Mouse (Mus musculus) liver, embryonic 14.5 days (tissue): ENCODE data around the gene Prpf39. TPM values are rescaled to one million over a fixed set of nuclear protein-coding genes. Genes with fewer than 3 reads are reported as not detected.

Experiments
- ATAC-seq: fragments of 200-750 bp; cut with Nextera tagmentation; 2 replicates; pipeline ENCODE4 v1.8.0; 2017; ENCODE audit warnings: moderate number of reproducible peaks, mild to moderate bottlenecking, moderate library complexity; ENCODE audit not compliant: insufficient read depth
- DNase-seq, 3 experiments: peaks; one replicate each; pipeline ENCODE4 v3.0.0-alpha.2; 2012 to 2013; ENCODE audit warnings: low read depth in 3 of 3, low spot score in 3 of 3
- H3K27ac ChIP-seq: fragments of 300-500 bp; sonication (generic); 2 replicates; pipeline ENCODE4 v1.5.1; 2014; ENCODE audit warnings: moderate library complexity, mild to moderate bottlenecking, control low read depth, inconsistent platforms
- H3K27me3 ChIP-seq: fragments of 300-500 bp; sonication (generic); 2 replicates; pipeline ENCODE4 v1.6.1; 2014; ENCODE audit warnings: mild to moderate bottlenecking, low read length, moderate library complexity; ENCODE audit not compliant: control insufficient read depth, insufficient read depth
- H3K36me3 ChIP-seq: fragments of 300-500 bp; sonication (generic); replicated peaks from 2 replicates; pipeline ENCODE4 v1.6.1; 2014; ENCODE audit warnings: low read depth; ENCODE audit not compliant: control insufficient read depth, insufficient read depth
- H3K4me1 ChIP-seq, 2 experiments: fragments of 200-500 bp in 1 of 2; fragments of 300-500 bp in 1 of 2; sonication (generic) in 1 of 2; replicated peaks; 2 replicates each; pipeline ENCODE4 v1.6.1; 2012 to 2014; ENCODE audit warnings: antibody characterized with exemption in 1 of 2, inconsistent platforms in 1 of 2, low read length in 1 of 2; ENCODE audit not compliant: control insufficient read depth in 2 of 2, insufficient read depth in 2 of 2
- H3K4me2 ChIP-seq: fragments of 300-500 bp; sonication (generic); 2 replicates; pipeline ENCODE4 v1.6.1; 2014; ENCODE audit warnings: low read depth, mild to moderate bottlenecking, control low read depth, moderate library complexity
- H3K4me3 ChIP-seq, 2 experiments: fragments of 200-500 bp in 1 of 2; fragments of 300-500 bp in 1 of 2; sonication (generic) in 1 of 2; 2 replicates each; pipeline ENCODE4 v1.5.1; 2012 to 2014; ENCODE audit warnings: low read depth in 2 of 2, low read length in 2 of 2, mild to moderate bottlenecking in 2 of 2, control low read depth in 1 of 2, inconsistent platforms in 1 of 2, moderate library complexity in 1 of 2; ENCODE audit not compliant: insufficient read depth in 1 of 2
- H3K9ac ChIP-seq: fragments of 300-500 bp; sonication (generic); replicated peaks from 2 replicates; pipeline ENCODE4 v1.6.1; 2014; ENCODE audit warnings: mild to moderate bottlenecking, control low read depth, moderate library complexity
- H3K9me3 ChIP-seq: fragments of 300-500 bp; sonication (generic); 2 replicates; pipeline ENCODE4 v1.6.1; 2016; ENCODE audit warnings: low read length, mixed read lengths; ENCODE audit not compliant: control insufficient read depth
- CTCF ChIP-seq: IDR thresholded peaks from 2 replicates; pipeline ENCODE4 v1.5.1; 2016; ENCODE audit warnings: antibody characterized with exemption, low read depth, control low read depth
- EP300 ChIP-seq: IDR thresholded peaks from 2 replicates; pipeline ENCODE4 v1.6.1; 2016; ENCODE audit warnings: antibody characterized with exemption, low read depth
- WGBS: fragments of 180-500 bp; shearing (Covaris S2); extraction: QIAGEN DNeasy Blood & Tissue Kit; methylation state at CpG from one replicate; pipeline ENCODE4 v1.1.7; 2014; ENCODE audit not compliant: insufficient replicate concordance; 5-methylcytosine and 5-hydroxymethylcytosine counted together
- polyA plus RNA-seq, 2 experiments: library from polyadenylated mRNA; depleted of rRNA in 1 of 2; stranded (reverse) in 1 of 2; unstranded in 1 of 2; fragments of >200 nt; fragmentation: Nextera tagmentation in 1 of 2; extraction: Ambion mirVana in 1 of 2; gene quantifications; 2 replicates each; pipeline versions ENCODE4 v1.2.1 to v1.2.3; 2012 to 2014

Prpf39 gene
- polyA plus RNA-seq (2012; rRNA removed): 5.8 and 9.1 TPM in 2 replicates
- polyA plus RNA-seq (2014; fragmentation: Nextera tagmentation; extraction: Ambion mirVana): 14.3 and 14.5 TPM in 2 replicates

- Histone ChIP-seq H3K4me2 (peak within 1 kb of the TSS; percentile 85), H3K9ac (peak within 1 kb of the TSS; percentile 97), H3K27ac (peak within 1 kb of the TSS; percentile 84), H3K36me3 (no peaks in the 10 kb centered on the region; the same call in 1 of the 2 replicates), H3K4me1 (peaks cover 8 to 16% of the 10 kb centered on the region in 2 experiments), H3K9me3 (no peaks in the 10 kb centered on the region), H3K4me3 (peak within 1 kb of the TSS; percentile 85 to 99), H3K27me3 (no peaks in the 10 kb centered on the region)
- under 1% methylated on average over 65 of the region's 65 CpGs for WGBS
- ATAC-seq (peak; percentile 93), DNase-seq (peak; percentile 75 to 81 (median 79))
- TF ChIP-seq EP300: no peak
- no peak for TF ChIP-seq CTCF
These were observed at the start of gene Prpf39 for GRCm38 (mm10) chr12:65036190-65036870. Gene Prpf39, plus strand, starts transcription at chr12:65036333.

- Histone ChIP-seq H3K36me3 (peaks cover 9% of the 10 kb centered on the region), H3K4me3 (no peak overlapping the region), H3K4me2 (no peak overlapping the region), H3K27ac (no peak overlapping the region), H3K4me1 (no peaks in the 10 kb centered on the region), H3K9ac (no peak overlapping the region), H3K9me3 (no peaks in the 10 kb centered on the region), H3K27me3 (no peaks in the 10 kb centered on the region)
- 76% methylated on average over 3 of the region's 3 CpGs for WGBS
- DNase-seq (no peak), ATAC-seq (no peak)
- TF ChIP-seq CTCF: no peak
- no peak for TF ChIP-seq EP300
These were observed 28.4 kb upstream of the Prpf39 start for GRCm38 (mm10) chr12:65007725-65008124.

DNA sequence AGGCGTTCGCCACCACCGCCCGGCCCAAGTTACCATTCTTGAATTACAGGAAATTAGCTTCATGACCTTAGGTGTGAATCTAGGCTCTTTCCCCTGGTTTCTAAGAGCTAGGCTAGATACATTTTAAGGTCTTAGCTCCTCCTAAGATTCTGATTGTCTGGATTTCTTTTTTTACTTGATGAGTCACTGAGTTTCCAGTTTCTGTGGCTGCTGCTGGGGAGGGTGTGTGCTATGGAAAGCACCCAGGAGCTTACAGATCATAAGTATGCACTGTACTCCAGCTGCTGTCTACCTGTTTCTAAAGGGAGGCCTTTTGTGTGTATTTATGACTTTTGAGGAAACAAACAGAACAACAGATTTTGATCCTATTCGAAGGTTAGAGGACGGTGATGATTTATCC is 13.3 kb upstream of the Prpf39 start:
- no peaks in the 10 kb centered on the region for H3K9me3 ChIP-seq
- H3K4me2 ChIP-seq: no peak overlapping the region
- TF ChIP-seq CTCF (no peak), EP300 (no peak)
- no peak overlapping the region for H3K9ac ChIP-seq
- DNase-seq (no peak), ATAC-seq (no peak)
- no peak overlapping the region for H3K27ac ChIP-seq
- no peaks in the 10 kb centered on the region for H3K4me1 ChIP-seq
- H3K27me3 ChIP-seq: no peaks in the 10 kb centered on the region
- no peaks in the 10 kb centered on the region; the same call in 1 of the 2 replicates for H3K36me3 ChIP-seq
- 91% methylated on average over 6 of the region's 6 CpGs for WGBS
- H3K4me3 ChIP-seq: no peak overlapping the region

GRCm38 (mm10) chr12:65035839-65036189 is 319 bp upstream of the Prpf39 start:
- no peak for DNase-seq
- Histone ChIP-seq H3K9ac (peak overlapping the region; percentile 97), H3K4me2 (peak overlapping the region; percentile 85), H3K36me3 (no peaks in the 10 kb centered on the region; the same call in 1 of the 2 replicates), H3K4me3 (peak overlapping the region; percentile 23 to 99; a peak in 3 of 4 replicates), H3K4me1 (peaks cover 8 to 16% of the 10 kb centered on the region in 2 experiments), H3K9me3 (no peaks in the 10 kb centered on the region), H3K27ac (no peak overlapping the region), H3K27me3 (no peaks in the 10 kb centered on the region)
- ATAC-seq: 0 out of 2 replicates have a peak, but pooled peaks have one; percentile 1
- 44% methylated on average over 8 of the region's 8 CpGs for WGBS
- TF ChIP-seq CTCF: no peak
- no peak for TF ChIP-seq EP300

DNA sequence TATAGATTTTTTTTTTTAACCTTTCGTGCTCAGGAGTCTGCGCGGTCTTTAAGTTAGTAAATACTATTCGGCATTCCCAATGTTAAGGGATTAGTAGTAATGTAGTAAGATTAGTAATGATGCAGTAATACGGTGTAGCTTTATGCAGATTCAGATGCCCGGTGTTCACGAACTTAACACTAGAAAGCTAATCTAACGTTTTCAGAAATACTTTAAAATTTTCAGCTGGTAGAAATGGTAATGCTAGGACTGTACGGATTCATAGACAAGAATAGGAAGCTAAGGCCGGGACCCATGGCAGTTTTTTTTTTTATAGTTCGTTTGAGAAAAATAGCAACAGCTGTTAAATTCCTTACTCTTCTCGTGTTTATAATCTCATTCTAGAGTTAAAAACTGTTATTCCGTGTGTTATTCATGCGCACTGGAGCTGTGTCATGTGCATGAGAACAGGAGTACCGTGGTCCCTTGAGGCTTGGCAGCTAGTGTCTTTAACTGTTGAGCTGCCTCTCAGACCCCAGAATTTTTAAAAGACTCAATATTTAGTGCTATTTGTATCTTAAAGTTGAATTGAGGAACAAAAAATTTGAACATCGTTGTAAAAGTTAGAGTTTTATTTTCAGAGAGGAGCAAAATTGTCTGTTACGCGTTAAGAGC is 886 bp downstream of the Prpf39 start:
- Histone ChIP-seq H3K27me3 (no peaks in the 10 kb centered on the region), H3K9ac (peak overlapping the region; percentile 97), H3K4me3 (peak overlapping the region; percentile 85 to 99), H3K4me2 (peak overlapping the region; percentile 85), H3K9me3 (no peaks in the 10 kb centered on the region), H3K27ac (peak overlapping the region; percentile 84; the same call in 1 of the 2 replicates), H3K36me3 (no peaks in the 10 kb centered on the region; the same call in 1 of the 2 replicates), H3K4me1 (peaks cover 8 to 16% of the 10 kb centered on the region in 2 experiments)
- TF ChIP-seq CTCF (no peak), EP300 (no peak)
- ATAC-seq (peak; percentile 7; the same call in 1 of the 2 replicates), DNase-seq (peak in 2 of 3 experiments; percentile 9 to 20)
- 10% methylated on average over 18 of the region's 18 CpGs for WGBS
